Mouse (Mus musculus) liver, embryonic 11.5 days (tissue): Measurements from ENCODE around the gene Tmem210. TPM values are rescaled to one million over a fixed set of nuclear protein-coding genes. Genes with fewer than 3 reads are reported as not detected.

Source experiments
- ATAC-seq: fragments of 200-750 bp; cut with Nextera tagmentation; replicated peaks from 2 replicates; pipeline ENCODE4 v1.8.0; 2017; ENCODE audit warnings: moderate number of reproducible peaks, mild to moderate bottlenecking, moderate TSS enrichment, moderate library complexity; ENCODE audit not compliant: low FRiP score
- DNase-seq: peaks from one replicate; pipeline ENCODE4 v3.0.0-alpha.2; 2017; ENCODE audit warnings: low spot score
- H3K27ac ChIP-seq: fragments of 300-500 bp; sonication (generic); 2 replicates; pipeline ENCODE4 v1.5.1; 2014; ENCODE audit warnings: mild to moderate bottlenecking, low read depth, low read length, control low read depth
- H3K27me3 ChIP-seq: fragments of 300-500 bp; sonication (generic); replicated peaks from 2 replicates; pipeline ENCODE4 v1.6.1; 2014; ENCODE audit warnings: low read length, mixed read lengths; ENCODE audit not compliant: control insufficient read depth, insufficient read depth
- H3K36me3 ChIP-seq: fragments of 300-500 bp; sonication (generic); 2 replicates; pipeline ENCODE4 v1.6.1; 2014; ENCODE audit warnings: mild to moderate bottlenecking, low read length, moderate library complexity, mixed read lengths; ENCODE audit not compliant: control insufficient read depth, insufficient read depth
- H3K4me1 ChIP-seq: fragments of 300-500 bp; sonication (generic); replicated peaks from 2 replicates; pipeline ENCODE4 v1.6.1; 2014; ENCODE audit warnings: low read length, mixed read lengths; ENCODE audit not compliant: control insufficient read depth, insufficient read depth
- H3K4me2 ChIP-seq: fragments of 300-500 bp; sonication (generic); 2 replicates; pipeline ENCODE4 v1.6.1; 2014; ENCODE audit warnings: mild to moderate bottlenecking, control low read depth, moderate library complexity
- H3K4me3 ChIP-seq: fragments of 300-500 bp; sonication (generic); 2 replicates; pipeline ENCODE4 v1.5.1; 2014; ENCODE audit warnings: low read depth, low read length, control low read depth
- H3K9ac ChIP-seq: fragments of 300-500 bp; sonication (generic); 2 replicates; pipeline ENCODE4 v1.6.1; 2014; ENCODE audit warnings: low read depth, low read length, control low read depth
- H3K9me3 ChIP-seq: fragments of 300-500 bp; sonication (generic); 2 replicates; pipeline ENCODE4 v1.6.1; 2016; ENCODE audit warnings: low read length, inconsistent platforms, mixed read lengths; ENCODE audit not compliant: control insufficient read depth
- WGBS: fragments of 180-500 bp; shearing (Covaris S2); extraction: QIAGEN DNeasy Blood & Tissue Kit; methylation state at CpG from one replicate; pipeline ENCODE4 v1.1.7; 2014; 5-methylcytosine and 5-hydroxymethylcytosine counted together
- polyA plus RNA-seq: library from polyadenylated mRNA; unstranded; fragments of >200 nt; fragmentation: Nextera tagmentation; extraction: Ambion mirVana; gene quantifications from 2 replicates; pipeline ENCODE4 v1.2.1, GENCODE M21; 2014

Tmem210 gene
- polyA plus RNA-seq, 1 experiment from 2014 or later = not detected

- no peak for ATAC-seq
- Histone ChIP-seq H3K27me3 (peaks cover 65% of the 10 kb centered on the region), H3K4me2 (peak overlapping the region; percentile 58), H3K36me3 (no peaks in the 10 kb centered on the region), H3K4me1 (no peaks in the 10 kb centered on the region), H3K9ac (no peak overlapping the region), H3K4me3 (peak overlapping the region; percentile 34), H3K27ac (no peak overlapping the region), H3K9me3 (no peaks in the 10 kb centered on the region)
- no peak for DNase-seq
- WGBS = 7% methylated on average over 31 of the region's 31 CpGs
Measured at GRCm38 (mm10) chr2:25318119-25318966, 30.4 kb downstream of the Tmem210 start.

- H3K27ac ChIP-seq = no peak within 1 kb of the TSS
- peak within 1 kb of the TSS; percentile 34 for H3K4me3 ChIP-seq
- no peaks in the 10 kb centered on the region for H3K4me1 ChIP-seq
- DNase-seq (peak; percentile 80), ATAC-seq (peak; percentile 47)
- H3K36me3 ChIP-seq = no peaks in the 10 kb centered on the region
- H3K4me2 ChIP-seq = peak within 1 kb of the TSS; percentile 58
- peaks cover 58% of the 10 kb centered on the region for H3K27me3 ChIP-seq
- 10% methylated on average over 58 of the region's 58 CpGs for WGBS
- H3K9ac ChIP-seq = no peak within 1 kb of the TSS
- H3K9me3 ChIP-seq = no peaks in the 10 kb centered on the region
Measured at GRCm38 (mm10) chr2:25318971-25319773, 31.2 kb downstream of the Tmem210 start, which contains the start of gene Grin1. TSS of gene Grin1 (minus strand) at chr2:25319187.

GRCm38 (mm10) chr2:25320084-25320483 lies 32.1 kb downstream of the Tmem210 start:
- Histone ChIP-seq H3K27ac (no peak overlapping the region), H3K4me2 (no peak overlapping the region), H3K36me3 (no peaks in the 10 kb centered on the region), H3K4me1 (no peaks in the 10 kb centered on the region), H3K9ac (no peak overlapping the region), H3K9me3 (no peaks in the 10 kb centered on the region), H3K4me3 (no peak overlapping the region), H3K27me3 (peaks cover 58% of the 10 kb centered on the region)
- ATAC-seq = no peak
- no peak for DNase-seq
- WGBS = 31% methylated on average over 2 of the region's 2 CpGs

GRCm38 (mm10) chr2:25326036-25326435 lies 38.1 kb downstream of the Tmem210 start:
- H3K4me3 ChIP-seq = no peak overlapping the region
- H3K27me3 ChIP-seq = peaks cover 9% of the 10 kb centered on the region; the same call in 1 of the 2 replicates
- peaks cover under 1% of the 10 kb centered on the region for H3K4me1 ChIP-seq
- no peak for DNase-seq
- no peak for ATAC-seq
- no peak overlapping the region for H3K27ac ChIP-seq
- 69% methylated on average over 2 of the region's 2 CpGs for WGBS
- H3K9me3 ChIP-seq = no peaks in the 10 kb centered on the region
- H3K4me2 ChIP-seq = no peak overlapping the region
- no peak overlapping the region for H3K9ac ChIP-seq
- H3K36me3 ChIP-seq = no peaks in the 10 kb centered on the region

- H3K9ac ChIP-seq = no peak overlapping the region
- no peaks in the 10 kb centered on the region for H3K36me3 ChIP-seq
- no peaks in the 10 kb centered on the region for H3K9me3 ChIP-seq
- H3K4me2 ChIP-seq = no peak overlapping the region
- DNase-seq (no peak), ATAC-seq (no peak)
- 36% methylated on average over 7 of the region's 7 CpGs for WGBS
- no peaks in the 10 kb centered on the region for H3K27me3 ChIP-seq
- H3K27ac ChIP-seq = no peak overlapping the region
- peaks cover 9% of the 10 kb centered on the region for H3K4me1 ChIP-seq
- no peak overlapping the region for H3K4me3 ChIP-seq
Measured at GRCm38 (mm10) chr2:25328440-25328839, 40.5 kb downstream of the Tmem210 start.

- Histone ChIP-seq H3K9me3 (no peaks in the 10 kb centered on the region), H3K27ac (no peak overlapping the region), H3K4me1 (peaks cover 13% of the 10 kb centered on the region), H3K9ac (peak overlapping the region; percentile 91), H3K36me3 (peaks cover 14% of the 10 kb centered on the region), H3K4me2 (peak overlapping the region; percentile 75), H3K4me3 (peak overlapping the region; percentile 88), H3K27me3 (no peaks in the 10 kb centered on the region)
- WGBS = 45% methylated on average over 9 of the region's 9 CpGs
- ATAC-seq = no peak
- DNase-seq = no peak
Measured at GRCm38 (mm10) chr2:25331470-25331869, 43.5 kb downstream of the Tmem210 start.

GRCm38 (mm10) chr2:25332286-25333160 lies 44.6 kb downstream of the Tmem210 start, which contains the start of gene Man1b1:
TSS of gene Man1b1 (plus strand) at chr2:25332338.
- peak within 1 kb of the TSS; percentile 88 for H3K4me3 ChIP-seq
- peaks cover 21% of the 10 kb centered on the region for H3K36me3 ChIP-seq
- H3K9me3 ChIP-seq = no peaks in the 10 kb centered on the region
- DNase-seq = peak; percentile 98
- H3K4me1 ChIP-seq = peaks cover 13% of the 10 kb centered on the region
- WGBS = under 1% methylated on average over 78 of the region's 78 CpGs
- H3K27ac ChIP-seq = peak within 1 kb of the TSS; percentile 84
- H3K4me2 ChIP-seq = peak within 1 kb of the TSS; percentile 97
- ATAC-seq = peak; percentile 97
- H3K27me3 ChIP-seq = no peaks in the 10 kb centered on the region
- peak within 1 kb of the TSS; percentile 91 for H3K9ac ChIP-seq

GRCm38 (mm10) chr2:25333569-25333968 lies 45.6 kb downstream of the Tmem210 start:
- Histone ChIP-seq H3K9ac (peak overlapping the region; percentile 91), H3K27me3 (no peaks in the 10 kb centered on the region), H3K4me3 (peak overlapping the region; percentile 88), H3K4me1 (peaks cover 13% of the 10 kb centered on the region), H3K36me3 (peaks cover 26% of the 10 kb centered on the region), H3K9me3 (no peaks in the 10 kb centered on the region), H3K4me2 (peak overlapping the region; percentile 97), H3K27ac (no peak overlapping the region)
- 76% methylated on average over 2 of the region's 2 CpGs for WGBS
- DNase-seq = no peak
- ATAC-seq = no peak
